Mouse (Mus musculus) cerebellum, adult 18-20 months (tissue): ENCODE data around the gene Gm13285.
"Not testable (repeated sequence)": the region's sequence is repeated elsewhere in the genome, so short reads cannot be mapped to it uniquely, and the experiment has no call there.

Experiments
- DNase-seq, 2 experiments: peaks; one replicate each; pipeline ENCODE4 v3.0.0; 2021

Gene Gm13285

DNA sequence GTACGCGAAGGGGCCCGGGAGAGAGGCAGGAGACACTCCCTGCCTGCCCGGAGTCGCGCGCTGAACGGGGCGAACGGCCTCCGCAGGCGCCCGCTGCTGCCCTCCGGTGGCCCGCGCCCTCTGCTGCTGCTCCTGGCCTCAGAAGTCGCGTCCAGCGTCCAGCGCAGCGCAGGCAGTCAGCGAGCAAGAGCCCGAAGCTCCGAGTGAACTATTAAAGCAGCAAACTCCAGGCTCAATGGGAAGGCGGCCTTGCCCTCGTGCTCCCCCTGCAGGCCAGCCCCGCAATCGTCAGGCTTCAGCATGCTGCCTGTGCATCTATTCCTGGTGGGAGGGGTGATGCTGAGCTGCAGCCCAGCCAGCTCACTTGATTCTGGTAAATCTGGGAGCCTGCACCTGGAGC, 2.4 kb upstream of the Gm13285 start, which contains the start of gene Gm13279:
Gene Gm13279, plus strand, starts transcription at position 301 of the 400 bp plus-strand sequence.
- not testable (repeated sequence) for DNase-seq

DNA sequence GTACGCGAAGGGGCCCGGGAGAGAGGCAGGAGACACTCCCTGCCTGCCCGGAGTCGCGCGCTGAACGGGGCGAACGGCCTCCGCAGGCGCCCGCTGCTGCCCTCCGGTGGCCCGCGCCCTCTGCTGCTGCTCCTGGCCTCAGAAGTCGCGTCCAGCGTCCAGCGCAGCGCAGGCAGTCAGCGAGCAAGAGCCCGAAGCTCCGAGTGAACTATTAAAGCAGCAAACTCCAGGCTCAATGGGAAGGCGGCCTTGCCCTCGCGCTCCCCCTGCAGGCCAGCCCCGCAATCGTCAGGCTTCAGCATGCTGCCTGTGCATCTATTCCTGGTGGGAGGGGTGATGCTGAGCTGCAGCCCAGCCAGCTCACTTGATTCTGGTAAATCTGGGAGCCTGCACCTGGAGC, 3.5 kb downstream of the Gm13285 start, which contains the start of gene Gm13287:
Gene Gm13287, plus strand, starts transcription at position 301 of the 400 bp plus-strand sequence.
- DNase-seq: not testable (repeated sequence)

- not testable (repeated sequence) for DNase-seq
Measured at GRCm38 (mm10) chr4:88805231-88805630, 5.8 kb downstream of the Gm13285 start, which contains the start of gene Gm13288. TSS of gene Gm13288 (plus strand) at chr4:88805531.

GRCm38 (mm10) chr4:88805761-88806160, 6.3 kb downstream of the Gm13285 start:
- DNase-seq: peak; percentile 21 to 36

DNA sequence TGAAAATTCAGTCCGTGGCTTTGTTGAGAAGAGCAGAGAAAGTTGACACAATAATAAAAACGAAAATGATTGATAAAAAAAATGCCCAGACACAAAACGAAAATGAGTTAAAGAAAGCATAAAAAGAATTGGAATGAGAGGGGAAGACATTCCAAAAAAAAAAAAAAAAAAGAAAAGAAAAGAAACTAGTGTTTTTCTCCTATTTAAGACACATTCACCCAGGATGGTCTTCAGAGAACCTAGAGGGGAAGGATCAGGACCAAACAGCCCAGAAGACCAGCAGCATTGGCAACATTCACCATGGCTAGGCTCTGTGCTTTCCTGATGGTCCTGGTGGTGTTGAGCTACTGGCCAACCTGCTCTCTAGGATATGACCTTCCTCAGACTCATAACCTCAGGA, 16.5 kb downstream of the Gm13285 start, which contains the start of gene Ifna7:
Gene Ifna7, plus strand, starts transcription at position 301 of the 400 bp plus-strand sequence.
- no peak for DNase-seq

DNA sequence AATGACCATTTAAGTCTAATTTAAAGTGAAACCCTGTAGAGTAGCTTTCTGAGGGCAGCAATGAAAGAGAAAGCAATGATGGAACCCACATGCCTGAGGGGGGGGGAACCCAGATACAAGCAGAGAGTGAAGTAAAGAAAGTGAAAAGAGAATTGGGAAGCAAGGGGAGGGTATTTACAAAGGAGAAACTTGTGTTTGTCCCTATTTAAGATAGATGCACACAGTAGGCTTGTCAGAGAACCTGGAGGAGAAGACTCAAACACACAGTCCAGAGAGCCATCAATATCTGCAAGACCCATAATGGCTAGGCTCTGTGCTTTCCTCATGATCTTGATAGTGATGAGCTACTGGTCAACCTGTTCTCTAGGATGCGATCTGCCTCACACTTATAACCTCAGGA, 20.2 kb downstream of the Gm13285 start, which contains the start of gene Ifna11:
Gene Ifna11, plus strand, starts transcription at position 301 of the 400 bp plus-strand sequence.
- no peak for DNase-seq

DNA sequence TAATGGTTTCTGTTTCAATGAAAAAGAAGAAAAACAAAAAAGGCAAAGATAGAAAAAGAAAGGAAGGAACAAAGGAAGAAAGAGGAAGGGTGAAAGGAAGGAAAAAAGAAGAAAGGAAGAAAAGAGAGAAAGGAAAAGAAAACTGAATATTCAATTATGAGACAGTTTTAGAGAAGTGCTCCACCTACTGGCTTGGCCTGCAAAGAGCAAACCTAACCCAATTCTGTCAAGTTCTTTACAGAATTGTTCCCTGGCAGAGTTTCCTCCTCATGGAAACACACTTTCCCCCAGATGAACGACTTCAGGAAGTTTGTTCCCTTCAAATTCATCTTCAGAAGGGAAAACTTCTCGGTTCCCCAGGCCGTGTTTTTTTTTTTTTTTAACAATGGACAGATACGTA, 23.5 kb downstream of the Gm13285 start:
- DNase-seq: peak; percentile 5 to 17

- DNase-seq: not testable (repeated sequence)
Measured at GRCm38 (mm10) chr4:88827116-88827515, 27.7 kb downstream of the Gm13285 start, which contains the start of gene Ifna6. TSS of gene Ifna6 (plus strand) at chr4:88827416.

DNA sequence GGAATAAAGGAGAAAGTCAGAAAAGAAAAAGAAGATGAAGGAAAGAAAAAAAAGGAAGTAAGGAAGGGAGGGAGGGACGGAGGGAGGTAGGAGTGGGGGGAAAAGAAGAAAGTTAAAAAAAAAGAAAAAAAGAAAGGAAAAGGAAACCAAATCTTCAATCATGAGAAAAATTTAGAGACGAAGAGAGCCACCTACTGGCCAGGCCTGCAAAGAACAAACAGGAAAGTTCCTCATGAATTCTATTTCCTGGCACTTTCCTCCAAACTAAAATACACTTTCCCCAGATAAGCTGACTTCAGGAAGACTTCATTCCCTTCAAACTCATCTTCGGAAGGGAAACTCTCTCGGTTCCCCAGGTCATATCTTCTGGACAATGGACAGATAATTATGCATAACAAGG, 31.1 kb downstream of the Gm13285 start:
- DNase-seq: peak; percentile 20 to 23

DNA sequence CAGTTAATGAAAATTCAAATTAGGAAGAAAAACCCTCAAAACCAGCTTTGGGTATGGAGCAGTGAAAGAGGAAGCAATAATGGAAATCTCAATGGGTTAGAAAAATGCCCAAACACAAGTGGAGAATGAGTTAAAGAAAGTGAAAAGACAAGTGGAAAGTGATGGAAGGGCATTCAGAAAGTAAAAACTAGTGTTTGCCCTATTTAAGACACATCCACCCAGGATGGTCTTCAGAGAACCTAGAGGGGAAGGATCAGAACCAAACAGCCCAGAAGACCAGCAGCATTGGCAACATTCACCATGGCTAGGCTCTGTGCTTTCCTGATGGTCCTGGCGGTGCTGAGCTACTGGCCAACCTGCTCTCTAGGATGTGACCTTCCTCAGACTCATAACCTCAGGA, 35.8 kb downstream of the Gm13285 start, which contains the start of gene Ifna5:
Gene Ifna5, plus strand, starts transcription at position 301 of the 400 bp plus-strand sequence.
- not testable (repeated sequence) for DNase-seq

DNA sequence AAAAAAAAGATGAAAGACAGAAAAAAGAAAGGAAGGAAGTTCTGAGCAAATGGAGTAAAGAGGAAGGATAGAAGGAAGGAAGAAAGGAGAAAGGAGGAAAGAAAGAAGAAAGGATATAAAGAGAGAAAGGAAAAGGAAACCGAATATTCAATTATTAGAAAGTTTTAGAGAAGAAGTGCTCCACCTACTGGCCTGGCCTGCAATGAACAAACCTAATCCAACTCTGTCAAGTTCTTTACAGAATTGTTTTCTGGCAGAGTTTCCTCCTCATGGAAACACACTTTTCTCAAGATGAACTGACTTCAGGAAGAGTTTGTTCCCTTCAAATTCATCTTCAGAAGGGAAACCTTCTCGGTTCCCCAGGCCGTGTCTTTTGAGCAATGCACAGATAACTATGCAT, 39.4 kb downstream of the Gm13285 start:
- peak in 1 of 2 experiments; percentile 3 for DNase-seq

DNA sequence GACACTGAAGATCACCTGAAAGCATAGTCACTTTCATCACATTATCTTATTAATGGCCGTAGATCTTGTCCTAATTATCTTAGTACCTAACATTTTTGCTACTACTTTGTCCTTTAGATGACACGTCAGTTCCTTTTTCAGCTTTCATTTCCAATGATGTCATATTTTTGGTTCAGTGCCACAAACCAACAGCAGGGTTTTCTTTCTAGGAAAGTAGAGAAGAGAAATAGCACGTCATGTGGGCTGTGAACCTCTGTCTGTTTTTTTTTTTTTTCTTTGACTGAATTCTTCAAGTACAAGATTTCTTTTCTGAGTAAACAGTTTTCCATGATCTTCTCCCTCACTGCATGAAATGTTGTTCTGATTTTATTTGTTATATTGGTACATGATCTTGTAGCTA, 40.6 kb downstream of the Gm13285 start:
- DNase-seq: no peak

- DNase-seq: no peak
Measured at GRCm38 (mm10) chr4:88841438-88841911, 42.0 kb downstream of the Gm13285 start, which contains the start of gene Ifna4. TSS of gene Ifna4 (plus strand) at chr4:88841861.

- no peak for DNase-seq
Measured at GRCm38 (mm10) chr4:88845334-88845733, 45.9 kb downstream of the Gm13285 start.

DNA sequence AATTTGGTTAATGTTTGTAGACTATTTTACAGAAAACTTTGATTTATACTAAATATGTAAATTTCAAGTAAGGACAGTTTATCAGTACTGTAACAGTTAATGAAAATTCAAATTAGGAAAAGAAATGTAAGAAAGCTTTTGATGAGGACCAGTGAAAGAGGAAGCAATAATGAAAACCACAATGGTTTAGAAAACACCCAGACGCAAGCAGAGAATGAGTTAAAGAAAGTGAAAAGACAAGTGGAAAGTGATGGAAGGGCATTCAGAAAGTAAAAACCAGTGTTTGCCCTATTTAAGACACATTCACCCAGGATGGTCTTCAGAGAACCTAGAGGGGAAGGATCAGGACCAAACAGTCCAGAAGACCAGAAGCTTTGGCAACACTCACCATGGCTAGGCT, 50.2 kb downstream of the Gm13285 start, which contains the start of gene Ifna1:
Gene Ifna1, plus strand, starts transcription at position 390 of the 400 bp plus-strand sequence.
- DNase-seq: no peak
